Mouse (Mus musculus): ENCODE measurements around the gene 2210408I21Rik. TPM values are rescaled to one million over a fixed set of nuclear protein-coding genes. Genes with fewer than 3 reads are reported as not detected.

The 2210408I21Rik gene
- total and polyA plus RNA-seq, 2 experiments from 2014 or later, result 12.0 to 17.5 TPM

- DNase-seq (peak; percentile 45), ATAC-seq (no peak)
Observed at GRCm38 (mm10) chr13:77398477-77398876, 263.1 kb downstream of the 2210408I21Rik start.

GRCm38 (mm10) chr13:77400762-77401161 lies 265.4 kb downstream of the 2210408I21Rik start:
- Histone ChIP-seq H3K27ac (ENCODE audit: low read depth, low read length) (no peak overlapping the region), H3K4me1 (ENCODE audit: insufficient read depth) (peaks cover 13% of the 10 kb centered on the region; the same call in 1 of the 2 replicates), H3K4me3 (ENCODE audit: low read depth, low read length) (no peak overlapping the region), H3K36me3 (ENCODE audit: insufficient read depth) (no peaks in the 10 kb centered on the region), H3K9ac (no peak overlapping the region), H3K4me2 (ENCODE audit: low read depth) (no peak overlapping the region), H3K27me3 (ENCODE audit: insufficient read depth, low read length) (no peaks in the 10 kb centered on the region), H3K9me3 (ENCODE audit: low read length) (no peaks in the 10 kb centered on the region)
- peak; percentile 20; the same call in 1 of the 2 replicates for TF ChIP-seq CTCF (IDR thresholded peaks at IDR 0.05; ENCODE audit: low read depth)
- DNase-seq (no peak), ATAC-seq (no peak)
- WGBS, result 38% methylated on average over 2 of the region's 2 CpGs

More at GRCm38 (mm10) chr13:77398477-77398876, 263.1 kb downstream of the 2210408I21Rik start:
- 46% methylated on average over 3 of the region's 3 CpGs for WGBS
- no peak for TF ChIP-seq CTCF (IDR thresholded peaks at IDR 0.05; ENCODE audit: low read depth)
- H3K4me2 ChIP-seq (ENCODE audit: low read depth), result 0 out of 2 replicates have a peak overlapping the region, but pooled peaks have one; percentile 32
- H3K27me3 ChIP-seq (ENCODE audit: insufficient read depth, low read length), result no peaks in the 10 kb centered on the region
- H3K36me3 ChIP-seq (ENCODE audit: insufficient read depth), result no peaks in the 10 kb centered on the region
- H3K4me1 ChIP-seq (ENCODE audit: insufficient read depth), result peaks cover 13% of the 10 kb centered on the region; the same call in 1 of the 2 replicates
- H3K4me3 ChIP-seq (ENCODE audit: low read depth, low read length), result no peak overlapping the region
- H3K9me3 ChIP-seq (ENCODE audit: low read length), result no peaks in the 10 kb centered on the region
- 0 out of 2 replicates have a peak overlapping the region, but pooled peaks have one; percentile 35 for H3K9ac ChIP-seq
- peak overlapping the region; percentile 79; the same call in 1 of the 2 replicates for H3K27ac ChIP-seq (ENCODE audit: low read depth, low read length)

- Histone ChIP-seq H3K27ac (ENCODE audit: low read depth, low read length) (no peak overlapping the region), H3K4me1 (ENCODE audit: insufficient read depth) (no peaks in the 10 kb centered on the region), H3K4me3 (ENCODE audit: low read depth, low read length) (no peak overlapping the region), H3K36me3 (ENCODE audit: insufficient read depth) (no peaks in the 10 kb centered on the region), H3K27me3 (ENCODE audit: insufficient read depth, low read length) (no peaks in the 10 kb centered on the region), H3K9ac (no peak overlapping the region), H3K4me2 (ENCODE audit: low read depth) (no peak overlapping the region), H3K9me3 (ENCODE audit: low read length) (no peaks in the 10 kb centered on the region)
- WGBS, result 79% methylated on average over 3 of the region's 3 CpGs
- TF ChIP-seq CTCF (IDR thresholded peaks at IDR 0.05; ENCODE audit: low read depth), result peak; percentile 44
- DNase-seq (no peak), ATAC-seq (no peak)
Observed at GRCm38 (mm10) chr13:77408530-77408929, 273.2 kb downstream of the 2210408I21Rik start.

DNA sequence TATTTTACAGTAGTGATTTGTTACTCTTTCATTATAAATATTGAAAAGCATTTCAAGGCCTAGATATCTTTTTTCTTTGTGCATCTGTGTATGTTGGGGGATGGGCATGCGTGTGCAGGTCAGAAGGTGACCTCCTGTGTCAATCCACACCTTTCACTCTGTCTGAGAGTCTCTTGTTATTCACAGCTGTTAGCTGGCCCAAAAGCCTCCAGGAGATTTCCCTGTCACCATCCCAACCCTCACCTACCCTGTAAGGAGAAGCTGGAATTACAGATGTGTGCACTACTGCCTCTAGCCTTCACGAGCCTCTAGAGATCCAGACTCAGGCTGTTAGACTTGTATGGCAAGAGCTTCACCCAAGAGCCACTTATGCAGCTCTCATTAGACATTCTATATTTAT lies 274.5 kb downstream of the 2210408I21Rik start:
- Histone ChIP-seq H3K36me3 (ENCODE audit: insufficient read depth) (no peaks in the 10 kb centered on the region), H3K27me3 (ENCODE audit: insufficient read depth, low read length) (no peaks in the 10 kb centered on the region), H3K9me3 (ENCODE audit: low read length) (no peaks in the 10 kb centered on the region), H3K4me1 (ENCODE audit: insufficient read depth) (no peaks in the 10 kb centered on the region), H3K4me3 (ENCODE audit: low read depth, low read length) (no peak overlapping the region), H3K9ac (no peak overlapping the region), H3K27ac (ENCODE audit: low read depth, low read length) (no peak overlapping the region), H3K4me2 (ENCODE audit: low read depth) (no peak overlapping the region)
- WGBS, result 67% methylated on average over 2 of the region's 2 CpGs
- no peak for ATAC-seq
- DNase-seq, result no peak
- no peak for TF ChIP-seq CTCF (IDR thresholded peaks at IDR 0.05; ENCODE audit: low read depth)

- no peak for TF ChIP-seq CTCF (IDR thresholded peaks at IDR 0.05; ENCODE audit: low read depth)
- Histone ChIP-seq H3K4me1 (ENCODE audit: insufficient read depth) (no peaks in the 10 kb centered on the region), H3K9ac (no peak overlapping the region), H3K27me3 (ENCODE audit: insufficient read depth, low read length) (no peaks in the 10 kb centered on the region), H3K9me3 (ENCODE audit: low read length) (no peaks in the 10 kb centered on the region), H3K4me3 (ENCODE audit: low read depth, low read length) (no peak overlapping the region), H3K36me3 (ENCODE audit: insufficient read depth) (no peaks in the 10 kb centered on the region), H3K27ac (ENCODE audit: low read depth, low read length) (no peak overlapping the region), H3K4me2 (ENCODE audit: low read depth) (no peak overlapping the region)
- WGBS, result 15% methylated on average over 2 of the region's 2 CpGs
- ATAC-seq (no peak), DNase-seq (no peak)
Observed at GRCm38 (mm10) chr13:77412829-77413228, 277.5 kb downstream of the 2210408I21Rik start.

GRCm38 (mm10) chr13:77450007-77450567 lies 314.7 kb downstream of the 2210408I21Rik start:
- Histone ChIP-seq H3K4me2 (ENCODE audit: low read depth) (no peak overlapping the region), H3K9ac (no peak overlapping the region), H3K36me3 (ENCODE audit: insufficient read depth) (no peaks in the 10 kb centered on the region), H3K9me3 (ENCODE audit: low read length) (peaks cover 3% of the 10 kb centered on the region; the same call in 1 of the 2 replicates), H3K27ac (ENCODE audit: low read depth, low read length) (no peak overlapping the region), H3K4me1 (ENCODE audit: insufficient read depth) (no peaks in the 10 kb centered on the region), H3K4me3 (ENCODE audit: low read depth, low read length) (no peak overlapping the region), H3K27me3 (ENCODE audit: insufficient read depth, low read length) (no peaks in the 10 kb centered on the region)
- WGBS, result 66% methylated on average over 5 of the region's 5 CpGs
- TF ChIP-seq CTCF (IDR thresholded peaks at IDR 0.05; ENCODE audit: low read depth), result no peak
- ATAC-seq (peak; percentile 20; the same call in 1 of the 2 replicates), DNase-seq (peak; percentile 3)

- Histone ChIP-seq H3K9me3 (ENCODE audit: low read length) (no peaks in the 10 kb centered on the region), H3K27me3 (ENCODE audit: insufficient read depth, low read length) (no peaks in the 10 kb centered on the region), H3K4me3 (ENCODE audit: low read depth, low read length) (no peak overlapping the region), H3K27ac (ENCODE audit: low read depth, low read length) (no peak overlapping the region), H3K4me2 (ENCODE audit: low read depth) (no peak overlapping the region), H3K9ac (no peak overlapping the region), H3K4me1 (ENCODE audit: insufficient read depth) (no peaks in the 10 kb centered on the region), H3K36me3 (ENCODE audit: insufficient read depth) (no peaks in the 10 kb centered on the region)
- ATAC-seq (peak; percentile 89; the same call in 1 of the 2 replicates), DNase-seq (peak; percentile 6)
- WGBS, result 53% methylated on average over 3 of the region's 3 CpGs
- no peak for TF ChIP-seq CTCF (IDR thresholded peaks at IDR 0.05; ENCODE audit: low read depth)
Observed at GRCm38 (mm10) chr13:77470093-77470621, 334.8 kb downstream of the 2210408I21Rik start.

Measured in forebrain, postnatal 0 days (tissue).